Mouse (Mus musculus): ENCODE measurements at regions not wholly inside any gene's neighbourhood (a gene's known extent, or its start where the extent isn't known, plus 50 kb on each side); places are given as distances from the start of the nearest gene placed in this dataset.

DNA sequence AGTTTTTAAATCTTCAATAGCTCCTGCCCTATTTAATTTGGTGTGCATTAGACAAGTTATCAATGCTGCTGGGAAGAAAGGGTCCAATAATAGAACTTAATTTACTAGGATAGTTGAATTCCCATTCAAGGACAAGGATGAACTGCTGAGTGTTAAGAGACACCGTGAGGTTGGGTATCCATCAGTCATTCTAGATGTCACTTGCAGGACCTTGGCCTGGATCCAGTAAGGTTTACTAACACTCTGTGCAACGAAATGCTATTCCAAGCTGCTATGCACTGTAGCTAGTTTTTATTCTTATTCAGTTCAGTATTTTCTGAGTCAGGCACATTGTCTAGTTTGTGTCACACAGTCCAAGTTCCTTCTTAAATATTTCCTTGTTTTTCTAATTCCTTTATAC, 376.4 kb downstream of the Gja1 start:
- intact Hi-C loops (cut with DNase I): loop anchor here (5.0 to 10.0 kb wide), 3 partner anchors 61 to 376 kb away; partner anchors contain the start of gene Gja1
- DNase-seq: no peak

DNA sequence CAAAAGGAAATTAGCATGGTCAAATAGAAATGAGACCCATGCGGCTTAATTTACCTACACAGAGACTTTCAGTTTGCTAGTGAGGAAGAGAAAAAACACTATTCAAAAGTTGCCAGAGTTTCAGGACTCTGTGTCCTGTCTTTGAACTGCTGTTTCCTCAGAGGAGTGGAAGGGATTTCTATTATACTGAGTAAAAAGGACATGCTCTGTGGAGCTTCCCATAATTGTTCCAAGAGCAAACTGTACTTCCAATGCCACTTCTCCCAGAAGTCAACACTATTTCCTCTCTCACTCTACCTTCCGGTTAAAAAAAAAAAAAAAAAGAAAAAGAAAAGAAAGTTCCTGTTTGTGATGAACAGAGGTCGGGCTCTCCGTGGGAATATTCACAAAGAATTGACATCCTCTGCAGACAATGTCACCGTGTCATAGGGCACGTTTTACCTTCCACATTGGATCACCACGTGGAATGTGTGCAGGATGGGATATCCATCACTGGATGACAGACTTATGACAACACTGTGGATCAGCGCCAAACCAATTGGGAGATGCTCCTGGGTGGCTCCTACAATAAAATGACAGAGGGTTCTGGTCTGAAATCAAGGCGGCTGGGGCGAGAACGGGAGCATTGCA, 377.5 kb downstream of the Gja1 start:
- intact Hi-C loops (cut with DNase I): loop anchor here (5.0 to 10.0 kb wide), 3 partner anchors 62 to 377 kb away; partner anchors contain the start of gene Gja1
- peak; percentile 31 to 41 for DNase-seq

DNA sequence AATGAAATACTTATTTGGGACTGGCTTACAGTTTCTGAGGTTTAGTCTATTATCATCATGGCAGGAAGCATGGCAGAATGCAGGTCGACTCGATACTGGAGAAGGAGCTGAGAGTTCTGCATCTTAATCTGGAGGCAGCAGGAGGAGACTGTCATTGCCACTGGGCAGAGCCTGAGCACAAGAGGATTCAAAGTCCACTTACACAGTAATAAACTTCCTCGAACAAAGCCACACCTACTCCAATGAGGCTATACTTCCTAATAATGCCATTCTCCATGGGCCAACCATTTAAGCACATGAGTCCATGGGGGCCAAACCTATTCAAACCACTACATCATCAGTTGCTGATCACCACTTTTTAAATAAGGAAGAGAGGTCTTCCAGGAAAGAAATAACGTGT, 393.5 kb downstream of the Gja1 start:
- intact Hi-C loops (cut with DNase I): no loop called here
- DNase-seq: no peak

DNA sequence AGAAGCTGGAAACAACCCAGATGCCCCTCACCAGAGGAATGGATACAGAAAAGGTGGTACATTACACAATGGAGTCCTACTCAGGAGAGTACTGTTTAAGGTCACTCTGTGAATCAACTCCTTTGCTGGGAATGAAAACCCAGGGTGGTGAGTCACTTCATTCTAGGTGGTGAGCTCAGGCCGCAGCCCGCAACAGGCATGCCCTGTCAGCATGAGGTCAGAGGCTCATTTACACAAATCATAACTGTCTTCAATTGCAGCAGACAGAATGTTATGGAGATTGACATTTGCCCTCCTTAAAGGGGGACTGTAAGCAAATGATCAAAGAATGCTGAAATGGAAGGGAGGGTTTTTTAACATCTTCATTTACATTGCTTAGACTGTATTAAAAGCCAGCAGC, 405.1 kb downstream of the Gja1 start:
- no peak for DNase-seq
- intact Hi-C loops (cut with DNase I): no loop called here

DNA sequence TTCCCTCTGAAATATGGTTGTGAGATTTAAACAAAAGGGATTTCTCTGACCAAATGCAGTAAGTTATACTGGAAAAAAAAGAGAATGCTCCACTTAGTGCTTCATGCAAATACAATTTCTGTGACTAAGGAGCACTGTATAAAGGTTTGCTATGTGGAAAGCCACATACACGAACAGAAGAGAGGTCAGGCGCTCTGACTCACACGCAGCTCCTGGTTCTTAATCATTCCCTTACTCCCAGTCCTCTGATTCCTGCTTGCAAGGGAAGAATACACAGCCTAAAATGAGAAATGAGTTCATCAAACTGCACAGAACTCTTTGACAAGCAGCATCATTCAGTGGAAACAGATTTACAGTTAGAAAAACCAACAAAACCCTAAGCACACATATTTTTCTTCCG, 406.8 kb downstream of the Gja1 start:
- DNase-seq: no peak
- intact Hi-C loops (cut with DNase I): no loop called here

DNA sequence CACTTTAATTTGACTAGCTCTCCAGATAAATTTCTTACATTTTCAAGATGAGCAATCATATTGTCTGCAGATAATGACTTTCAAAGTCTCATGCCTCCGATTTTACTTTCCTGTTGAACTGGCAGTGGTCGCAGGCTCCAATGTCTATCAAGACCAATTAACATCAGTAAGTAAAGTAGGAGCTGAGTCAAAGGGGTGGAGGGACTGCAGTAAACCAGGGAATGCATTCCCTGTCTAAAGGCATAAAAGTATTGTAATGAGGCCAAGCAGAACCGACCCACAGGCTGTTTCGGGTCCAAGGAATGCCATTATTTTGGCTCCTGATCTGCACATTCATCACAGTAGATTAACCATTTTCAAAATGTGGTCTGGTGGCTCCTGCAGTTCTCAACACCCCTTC, 411.0 kb downstream of the Gja1 start:
- DNase-seq: no peak
- intact Hi-C loops (cut with DNase I): no loop called here

DNA sequence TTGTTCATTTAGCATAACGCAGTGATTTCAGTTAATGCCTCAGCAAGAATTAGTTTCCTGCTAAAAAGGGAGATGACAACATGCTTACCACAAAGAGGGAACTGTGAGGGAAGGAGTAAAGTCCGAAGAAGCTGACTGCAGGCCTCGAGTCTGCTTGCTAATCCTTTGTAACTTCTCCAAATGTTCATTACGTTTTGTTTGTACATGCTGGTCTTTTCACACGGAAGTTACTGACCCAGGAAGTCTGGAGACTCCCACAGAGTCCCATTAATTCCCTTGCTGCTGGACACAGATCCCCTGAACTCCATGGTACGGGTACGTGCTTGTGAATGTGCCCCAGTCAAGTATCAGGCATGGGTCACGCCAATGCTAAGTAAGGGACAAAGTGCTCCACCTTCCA, 415.9 kb downstream of the Gja1 start:
- DNase-seq: no peak
- intact Hi-C loops (cut with DNase I): no loop called here

DNA sequence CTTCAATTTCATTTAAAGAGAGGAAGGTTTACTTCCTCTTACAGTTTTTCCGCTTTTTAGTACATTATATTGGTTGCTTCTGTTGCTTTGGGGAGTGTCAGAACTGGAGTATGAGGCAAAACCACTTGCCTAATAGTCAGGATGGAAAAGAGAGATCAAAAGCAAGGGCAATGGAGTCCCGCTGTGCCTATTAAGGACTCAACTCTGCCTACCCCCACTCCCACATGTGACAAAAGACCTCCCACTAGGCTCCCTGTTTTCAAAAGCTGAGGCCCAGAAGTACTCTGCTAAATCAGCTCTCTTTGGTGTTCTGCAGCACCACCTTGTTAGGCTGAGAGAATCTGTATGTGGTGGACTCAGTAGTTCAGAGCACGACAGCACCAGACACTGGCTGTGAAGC, 418.3 kb downstream of the Gja1 start:
- DNase-seq: no peak
- intact Hi-C loops (cut with DNase I): no loop called here

DNA sequence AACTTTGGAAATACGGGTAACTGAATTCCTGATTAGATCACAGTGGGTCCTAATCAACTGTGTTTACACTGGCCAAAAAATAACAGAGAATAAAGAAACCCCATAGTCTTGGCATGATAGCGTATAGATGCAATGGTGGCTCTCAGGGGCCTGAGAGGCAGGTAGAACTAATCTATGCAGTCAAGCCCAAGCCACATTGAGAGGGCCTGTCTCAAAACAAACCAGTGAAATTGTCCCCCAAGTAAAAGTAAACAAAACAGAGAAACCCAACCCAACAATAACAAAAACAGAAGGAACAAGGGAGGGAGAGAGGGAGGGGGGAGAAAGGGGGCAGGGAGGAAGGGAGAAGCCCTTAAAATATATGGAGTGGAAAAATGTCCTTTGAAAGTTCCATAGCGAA, 422.2 kb downstream of the Gja1 start:
- intact Hi-C loops (cut with DNase I): no loop called here
- DNase-seq: no peak

DNA sequence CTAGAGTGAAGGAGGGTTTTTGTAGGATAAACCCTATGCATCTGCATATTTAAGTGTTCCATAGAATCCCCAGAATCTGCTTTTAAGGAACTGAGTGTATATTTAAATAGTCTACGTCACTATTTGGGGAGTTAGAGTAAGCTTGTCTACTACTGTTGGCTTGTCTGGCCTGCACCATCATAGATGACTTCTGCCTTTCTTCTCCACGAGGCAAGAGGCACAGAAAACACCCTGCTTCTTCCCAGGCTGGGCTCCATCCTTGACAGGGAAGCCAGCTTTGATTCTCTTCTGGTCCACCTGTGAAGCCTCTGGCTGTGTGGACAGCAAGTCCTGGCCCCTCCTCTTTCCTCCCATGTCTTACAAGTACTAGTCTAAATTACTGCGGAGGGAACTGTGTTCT, 422.6 kb downstream of the Gja1 start:
- no peak for DNase-seq
- intact Hi-C loops (cut with DNase I): no loop called here

DNA sequence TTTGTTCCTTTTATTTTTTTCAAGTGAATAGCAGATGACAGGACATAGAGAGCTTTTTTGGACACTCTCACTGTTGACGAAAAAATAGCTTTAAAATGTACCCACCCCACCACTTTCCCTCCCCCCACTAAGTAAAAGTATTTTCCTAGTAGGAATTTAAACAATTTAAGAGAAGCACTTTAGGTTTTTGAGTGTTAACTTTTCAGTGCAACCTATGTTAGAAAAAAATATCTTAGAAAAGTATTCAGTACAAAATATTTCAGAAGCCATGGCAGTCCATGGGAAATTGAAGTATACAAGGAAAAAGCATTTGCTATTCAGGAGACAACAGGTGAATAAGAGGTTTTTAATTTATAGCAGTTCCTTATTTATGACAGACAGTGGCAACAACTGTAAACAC, 431.9 kb downstream of the Gja1 start:
- no peak for DNase-seq
- intact Hi-C loops (cut with DNase I): no loop called here

DNA sequence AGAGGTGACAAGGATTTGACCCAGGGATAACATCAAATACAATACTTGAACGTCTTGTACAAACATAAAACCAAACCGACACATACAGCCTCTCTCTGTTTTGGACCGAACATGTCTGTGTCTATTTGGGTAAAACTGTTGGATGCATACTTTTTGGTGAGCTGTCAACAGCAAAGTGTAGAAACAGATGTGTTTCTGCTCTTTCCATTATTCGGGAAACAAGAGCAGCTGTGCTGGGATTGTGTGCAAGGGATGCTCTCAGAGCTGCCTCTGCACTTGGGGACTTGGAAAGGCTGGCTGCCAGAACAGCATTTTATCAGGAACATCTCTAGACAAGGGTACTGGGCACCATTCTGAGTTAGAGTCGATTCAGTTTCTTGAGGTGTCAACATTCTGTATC, 445.0 kb downstream of the Gja1 start:
- intact Hi-C loops (cut with DNase I): no loop called here
- DNase-seq: no peak

DNA sequence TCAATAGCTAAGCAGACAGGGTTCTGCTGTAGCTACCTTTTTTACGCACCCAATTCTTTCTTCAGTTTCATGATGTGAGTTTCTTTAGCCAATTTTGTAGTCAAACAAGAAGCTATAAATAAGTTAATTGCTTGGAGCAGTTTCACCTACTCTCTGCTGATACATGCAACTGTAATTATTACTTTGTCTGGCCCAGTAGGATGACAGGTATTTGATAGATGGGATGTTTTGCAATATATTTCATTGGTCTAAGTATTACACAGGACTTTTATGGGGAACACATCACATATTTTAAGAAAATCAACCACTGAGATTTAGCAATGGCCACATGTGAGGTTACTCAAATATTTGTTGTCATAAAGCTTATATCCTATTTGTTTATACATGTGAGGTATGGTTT, 454.2 kb downstream of the Gja1 start:
- intact Hi-C loops (cut with DNase I): loop anchor here (10.0 kb wide), 1 partner anchor 353 kb away; no protein-coding TSS in a partner anchor
- DNase-seq: no peak

DNA sequence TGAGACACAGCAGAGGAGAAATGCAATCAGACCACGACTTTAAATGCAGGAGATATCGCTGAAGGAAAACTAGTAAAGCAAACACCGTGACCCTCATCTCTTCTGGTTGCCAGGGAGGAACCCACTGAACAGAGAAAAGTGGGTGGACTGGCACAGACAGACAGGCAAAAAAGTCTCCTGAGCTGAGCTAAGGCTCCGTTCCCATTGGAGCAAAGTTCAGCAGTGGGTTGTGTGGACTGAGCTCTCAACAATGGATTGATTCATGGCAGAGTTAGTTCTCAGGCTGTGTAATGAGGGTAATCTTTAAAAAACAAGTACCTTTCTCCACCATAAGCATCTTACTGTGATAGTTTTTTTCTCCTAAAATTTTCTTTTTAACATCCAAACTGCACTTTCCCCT, 454.8 kb downstream of the Gja1 start:
- no peak for DNase-seq
- intact Hi-C loops (cut with DNase I): loop anchor here (10.0 kb wide), 1 partner anchor 353 kb away; no protein-coding TSS in a partner anchor

DNA sequence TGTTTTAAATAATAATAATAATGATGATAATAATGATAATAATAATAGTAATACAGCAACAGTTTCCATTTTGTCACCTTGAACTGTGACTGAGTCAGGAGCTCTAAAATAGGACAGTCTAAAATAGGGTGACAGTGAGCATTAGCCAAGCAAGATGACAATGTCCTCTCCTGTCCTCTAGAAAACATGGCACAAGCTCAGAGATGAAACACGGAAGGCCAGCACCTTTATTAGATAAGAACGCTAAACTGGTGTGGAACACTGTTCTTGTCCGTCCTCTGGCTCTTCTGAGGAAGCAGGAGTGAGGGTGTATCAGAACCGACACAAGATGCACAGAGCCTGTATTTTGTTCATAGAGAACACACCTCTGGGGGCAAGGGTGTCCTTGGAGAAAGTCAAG, 459.0 kb downstream of the Gja1 start:
- no peak for DNase-seq
- intact Hi-C loops (cut with DNase I): loop anchor here (5.0 to 10.0 kb wide), 3 partner anchors 146 to 349 kb away; no protein-coding TSS in a partner anchor

DNA sequence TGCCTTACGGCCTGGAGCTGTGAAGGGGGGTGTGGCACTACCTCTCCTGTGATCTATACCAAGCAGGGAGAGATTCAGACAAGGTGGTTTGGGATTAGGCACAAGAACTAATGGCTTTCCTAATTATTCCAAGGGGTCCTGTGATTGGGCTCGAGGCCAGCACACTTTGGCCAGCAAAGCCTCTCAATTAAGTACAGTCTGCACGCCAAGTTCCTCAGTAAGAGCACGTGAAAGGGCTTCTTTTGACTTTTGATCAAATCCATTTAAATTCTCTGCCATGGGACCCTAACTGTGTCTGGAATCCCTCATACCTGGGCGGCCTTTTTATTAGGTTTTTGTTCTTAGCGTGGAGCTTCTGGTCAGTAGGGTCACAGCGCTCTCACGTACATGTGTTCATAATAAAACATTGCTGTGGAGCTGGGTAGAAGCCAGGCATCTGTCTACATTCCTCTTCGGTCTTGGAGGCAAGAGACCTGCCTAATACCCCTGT, 461.9 kb downstream of the Gja1 start:
- intact Hi-C loops (cut with DNase I): loop anchor here (5.0 to 10.0 kb wide), 3 partner anchors 143 to 346 kb away; no protein-coding TSS in a partner anchor

DNA sequence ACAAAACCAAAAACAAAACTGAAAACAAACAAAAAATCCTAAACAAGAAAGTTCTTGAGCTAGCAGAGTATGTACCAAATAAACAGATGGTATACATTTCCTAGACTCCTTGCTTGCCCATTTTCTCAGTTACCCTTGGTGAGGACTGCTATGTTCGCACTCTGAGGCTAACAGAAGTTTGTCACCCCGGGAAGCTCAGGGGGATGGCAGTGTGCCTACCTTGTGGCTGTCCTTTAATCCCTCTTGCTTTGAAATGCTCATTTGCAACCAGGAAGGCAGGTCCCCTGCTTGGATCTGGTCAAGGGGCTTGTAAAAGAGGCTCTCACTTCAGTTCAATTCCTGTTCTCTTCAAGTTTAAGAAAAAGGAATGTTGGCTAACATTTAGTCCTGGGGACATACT, 462.4 kb downstream of the Gja1 start:
- no peak for DNase-seq
- intact Hi-C loops (cut with DNase I): loop anchor here (5.0 to 10.0 kb wide), 3 partner anchors 143 to 345 kb away; no protein-coding TSS in a partner anchor

More for the DNA sequence above, 461.9 kb downstream of the Gja1 start:
- no peak for DNase-seq

DNA sequence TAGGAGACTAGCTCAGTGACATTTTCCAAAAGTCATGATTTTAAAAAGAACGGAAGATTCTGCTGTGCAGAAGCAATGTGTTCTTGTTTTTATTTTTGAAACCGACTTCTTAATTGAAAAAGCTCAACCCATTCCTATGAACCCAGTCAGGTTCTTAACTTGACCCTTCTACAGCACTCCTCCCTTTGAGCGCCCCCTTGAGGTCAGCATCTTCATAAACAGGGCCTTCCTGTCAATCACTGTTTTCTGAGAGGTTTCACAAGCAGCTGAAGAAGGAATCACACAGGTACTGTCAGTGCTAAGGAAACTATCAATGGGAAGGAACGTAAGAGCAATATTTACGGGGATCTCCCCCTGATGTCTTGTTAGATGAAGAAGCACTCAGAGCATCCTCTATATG, 463.6 kb downstream of the Gja1 start:
- intact Hi-C loops (cut with DNase I): loop anchor here (2.0 to 5.0 kb wide), 2 partner anchors 162 to 466 kb away; no protein-coding TSS in a partner anchor

DNA sequence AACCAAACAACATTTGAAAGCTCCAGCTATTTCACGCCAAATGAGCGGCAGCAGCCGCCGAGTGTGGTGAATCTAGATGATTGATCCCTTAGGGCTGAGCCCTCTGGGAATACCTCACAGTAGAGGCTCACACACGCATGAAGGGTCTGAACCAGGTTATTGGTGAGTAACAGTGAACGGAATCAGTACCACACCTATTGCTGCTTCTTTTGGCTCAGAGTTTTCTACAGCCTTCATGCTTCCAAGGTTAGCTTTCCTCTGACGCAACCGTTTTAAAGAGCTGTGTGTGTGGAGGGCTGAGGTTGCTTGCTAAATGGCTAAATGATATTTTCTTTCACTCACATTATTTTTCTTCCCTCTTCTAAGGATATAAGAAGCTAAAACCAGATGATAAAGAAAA, 464.4 kb downstream of the Gja1 start:
- DNase-seq: no peak
- intact Hi-C loops (cut with DNase I): loop anchor here (2.0 to 5.0 kb wide), 2 partner anchors 161 to 467 kb away; no protein-coding TSS in a partner anchor

More for the DNA sequence above, 463.6 kb downstream of the Gja1 start:
- DNase-seq: peak in 1 of 2 experiments; percentile 66

DNA sequence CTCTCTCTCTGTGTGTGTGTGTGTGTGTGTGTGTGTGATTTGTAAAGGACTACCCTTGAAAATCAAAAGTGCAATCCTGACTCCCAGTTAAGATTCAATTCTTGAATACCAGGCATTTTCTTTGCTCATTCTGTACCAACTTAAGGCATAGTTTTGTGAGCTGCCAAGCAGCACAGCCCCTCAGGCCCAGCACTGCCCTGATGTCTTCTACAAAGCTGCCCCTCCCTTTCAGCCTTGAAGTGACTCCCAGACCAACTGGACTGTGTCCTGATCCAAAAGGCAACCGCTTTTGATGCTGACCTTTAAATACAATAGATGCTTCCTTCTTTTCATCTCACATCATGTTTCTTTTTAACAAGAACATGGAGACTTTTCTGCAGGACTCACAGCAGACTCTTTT, 464.8 kb downstream of the Gja1 start:
- intact Hi-C loops (cut with DNase I): loop anchor here (2.0 to 5.0 kb wide), 2 partner anchors 160 to 467 kb away; no protein-coding TSS in a partner anchor
- DNase-seq: no peak

DNA sequence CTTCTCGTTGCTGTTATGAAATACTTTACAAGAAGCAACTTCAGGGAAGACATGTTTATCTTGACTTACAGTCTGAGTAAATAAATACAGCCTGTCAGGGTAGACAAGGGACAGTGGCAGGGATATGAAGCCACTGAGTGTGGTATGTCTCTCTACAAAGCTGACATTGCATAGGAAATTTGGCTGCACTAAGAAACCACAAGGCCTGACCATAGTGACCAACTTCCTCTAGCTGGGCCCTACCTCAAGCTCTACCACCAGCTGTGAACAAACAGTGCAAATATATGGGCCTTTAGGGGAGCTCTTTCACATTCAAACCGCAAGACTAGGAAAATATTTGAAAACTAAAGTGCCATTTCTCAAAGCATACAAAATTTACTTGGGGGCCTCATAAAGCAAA, 475.4 kb downstream of the Gja1 start:
- intact Hi-C loops (cut with DNase I): no loop called here
- no peak for DNase-seq

DNA sequence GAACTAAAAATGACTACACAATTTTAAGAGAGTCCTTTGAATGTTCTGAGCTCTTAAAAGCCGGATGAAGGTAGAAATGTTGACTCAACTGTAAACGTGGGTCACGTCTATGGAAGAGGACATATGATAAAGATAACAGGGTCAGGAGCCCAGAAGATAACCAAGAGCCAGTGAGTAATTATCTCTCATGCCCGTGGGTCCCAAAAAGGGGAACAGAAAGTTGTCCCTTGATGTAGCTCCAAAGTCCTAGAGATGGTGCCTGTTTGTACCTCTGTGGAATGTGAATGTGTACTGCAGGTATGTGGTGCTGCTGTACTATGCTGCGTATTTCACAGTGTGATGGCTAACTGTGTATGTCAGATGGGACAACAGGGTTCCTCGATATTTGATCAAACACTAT, 479.1 kb downstream of the Gja1 start:
- DNase-seq: no peak
- intact Hi-C loops (cut with DNase I): no loop called here

All from heart, postnatal 10 days (tissue).